Mouse (Mus musculus) embryonic fibroblast, embryonic 13.5 days (primary cell): ENCODE data around the gene Trappc3l.

Experiments
- CTCF ChIP-seq: IDR thresholded peaks from 2 replicates; pipeline ENCODE4 v1.5.1; 2011; ENCODE audit warnings: mild to moderate bottlenecking, control low read depth, low read length, moderate library complexity, borderline replicate concordance; ENCODE audit not compliant: insufficient read depth
- POLR2A ChIP-seq: IDR thresholded peaks from 2 replicates; pipeline ENCODE4 v1.6.1; 2011; ENCODE audit warnings: low read depth, mild to moderate bottlenecking, control low read depth, low read length, moderate library complexity

- TF ChIP-seq CTCF (no peak), POLR2A (no peak)
These were observed 58.6 kb downstream of the Trappc3l start for GRCm38 (mm10) chr10:34095964-34096363.
